Mouse (Mus musculus): ENCODE measurements around the gene Sypl.
"Not testable (repeated sequence)": the region's sequence is repeated elsewhere in the genome, so short reads cannot be mapped to it uniquely, and the experiment has no call there.

The Sypl gene

DNA sequence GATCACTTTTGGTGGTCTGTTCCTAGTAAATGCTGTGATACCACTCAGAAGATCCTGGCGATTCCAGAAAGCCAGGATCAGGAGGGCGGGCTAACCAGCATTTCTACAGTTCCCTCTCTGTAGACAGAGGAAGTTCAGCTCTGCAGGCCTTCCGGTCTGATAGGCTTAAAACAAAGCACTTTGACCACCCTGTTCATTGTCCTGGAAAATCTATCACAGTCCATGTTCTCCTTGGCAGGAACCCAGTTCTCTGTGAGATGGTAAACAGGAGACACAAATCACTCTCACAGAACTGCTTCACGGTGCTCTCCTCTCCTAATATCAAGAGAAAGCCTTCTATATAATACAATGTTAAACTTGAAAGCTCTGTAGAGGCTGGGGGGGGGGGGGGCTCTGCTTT, 10.3 kb upstream of the Sypl start:
- no peak for DNase-seq (ENCODE audit: low read depth, low spot score)

DNA sequence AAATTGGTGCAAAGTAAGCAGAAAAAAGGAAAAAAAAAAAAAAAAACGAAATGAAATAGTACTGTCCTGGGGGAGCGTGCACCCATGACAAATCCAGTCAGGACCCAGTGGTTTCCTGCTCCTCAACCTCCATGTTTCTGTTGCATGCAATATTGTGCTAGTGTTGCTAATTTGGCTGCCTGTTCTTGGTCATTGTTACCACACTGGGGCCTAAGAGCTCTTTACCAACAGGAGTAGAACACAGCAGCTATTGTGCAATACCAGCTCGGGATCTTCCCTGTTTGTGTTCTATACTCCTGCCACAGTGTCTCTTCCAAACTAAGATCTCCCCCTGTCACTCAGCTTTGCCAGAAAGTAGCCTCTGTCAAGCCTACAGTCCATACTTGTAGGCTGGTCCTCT, 9.7 kb upstream of the Sypl start:
- no peak for DNase-seq (ENCODE audit: low read depth, low spot score)

DNA sequence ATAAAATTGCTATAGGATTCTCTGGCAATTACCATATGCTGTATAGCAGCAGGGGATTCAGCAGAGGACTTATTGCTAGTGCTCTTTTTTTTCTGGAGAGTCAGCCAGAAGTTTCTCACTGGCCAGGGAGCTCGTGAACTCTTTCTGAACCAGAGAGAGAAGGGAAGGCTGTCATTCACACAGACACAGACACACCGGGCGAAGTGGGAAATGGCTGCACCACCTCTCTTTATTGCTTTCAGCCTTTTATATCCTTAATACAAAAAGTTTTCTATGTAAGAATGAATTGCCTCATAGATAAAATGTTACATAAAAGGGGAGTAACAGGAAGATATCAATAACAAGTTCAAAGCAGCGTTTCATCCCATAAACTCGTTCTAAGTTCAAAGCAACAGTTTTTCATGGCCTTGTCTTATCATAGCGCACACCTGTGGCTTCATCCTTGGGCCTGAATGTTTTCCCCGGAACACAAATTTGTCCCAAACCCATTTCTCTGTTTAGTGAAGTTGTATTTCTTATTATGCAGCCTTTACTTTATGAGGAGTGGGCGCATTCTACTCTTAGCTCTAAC, 8.7 kb upstream of the Sypl start:
- DNase-seq (ENCODE audit: low read depth, low spot score): no peak

DNA sequence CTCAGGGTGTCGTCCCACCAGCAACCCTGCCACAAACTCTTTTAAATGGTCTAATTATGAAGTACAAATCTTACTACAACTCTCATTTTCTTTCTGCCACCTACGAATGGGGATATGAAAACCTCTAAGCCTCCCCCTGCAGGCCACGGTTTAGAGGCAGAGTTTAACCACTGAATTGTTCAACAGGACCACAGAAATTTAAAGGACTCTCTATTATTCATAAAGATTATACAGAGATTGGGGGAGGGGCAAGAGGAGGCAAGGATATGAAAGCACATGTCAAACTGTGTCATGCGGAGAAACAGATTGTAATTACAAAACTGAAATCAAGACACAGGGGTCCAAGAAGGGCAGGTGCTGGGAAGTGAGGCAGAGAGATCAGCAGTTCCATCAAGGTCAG, 7.3 kb upstream of the Sypl start:
- DNase-seq (ENCODE audit: low read depth, low spot score): no peak

DNA sequence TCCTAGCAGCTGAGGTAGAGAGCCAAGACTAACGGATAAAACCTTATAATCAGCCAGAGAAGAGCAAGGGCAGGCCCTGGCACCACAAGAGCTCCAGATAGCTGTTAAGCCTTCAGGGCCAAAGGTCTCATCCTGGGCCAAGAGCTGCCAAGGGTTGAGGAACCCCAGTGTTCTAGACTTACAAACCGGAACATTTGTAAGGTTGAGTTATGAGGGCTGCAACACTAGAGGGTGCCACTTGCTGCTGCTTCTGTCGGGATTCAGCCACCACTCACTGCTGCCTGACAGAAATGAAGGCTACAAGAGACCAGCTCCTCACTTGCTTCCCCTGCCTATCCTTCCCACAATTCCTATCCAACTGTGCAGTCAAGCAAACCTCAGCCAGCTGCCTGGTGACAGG, 1.3 kb upstream of the Sypl start:
- DNase-seq (ENCODE audit: low read depth, low spot score): no peak

DNA sequence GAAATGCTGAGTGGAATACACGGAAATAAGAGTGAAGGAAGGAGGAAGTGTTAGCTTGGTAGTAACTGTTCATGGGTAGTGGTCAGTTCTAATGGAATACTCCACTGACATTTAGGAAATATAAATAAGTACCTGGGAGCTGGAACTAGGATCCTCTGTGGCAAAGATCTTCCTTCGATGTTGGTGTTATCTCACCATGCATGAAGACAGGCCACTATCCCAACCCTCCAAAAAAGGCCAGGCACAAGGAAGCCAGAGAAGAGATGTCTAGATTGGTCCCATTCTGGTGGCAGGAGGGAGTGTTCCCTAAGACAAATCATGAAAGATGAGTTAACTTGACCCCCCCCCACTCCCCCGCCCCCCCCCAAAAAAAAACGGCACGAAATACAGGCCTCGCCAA, 625 bp upstream of the Sypl start:
- no peak for DNase-seq (ENCODE audit: low read depth, low spot score)

DNA sequence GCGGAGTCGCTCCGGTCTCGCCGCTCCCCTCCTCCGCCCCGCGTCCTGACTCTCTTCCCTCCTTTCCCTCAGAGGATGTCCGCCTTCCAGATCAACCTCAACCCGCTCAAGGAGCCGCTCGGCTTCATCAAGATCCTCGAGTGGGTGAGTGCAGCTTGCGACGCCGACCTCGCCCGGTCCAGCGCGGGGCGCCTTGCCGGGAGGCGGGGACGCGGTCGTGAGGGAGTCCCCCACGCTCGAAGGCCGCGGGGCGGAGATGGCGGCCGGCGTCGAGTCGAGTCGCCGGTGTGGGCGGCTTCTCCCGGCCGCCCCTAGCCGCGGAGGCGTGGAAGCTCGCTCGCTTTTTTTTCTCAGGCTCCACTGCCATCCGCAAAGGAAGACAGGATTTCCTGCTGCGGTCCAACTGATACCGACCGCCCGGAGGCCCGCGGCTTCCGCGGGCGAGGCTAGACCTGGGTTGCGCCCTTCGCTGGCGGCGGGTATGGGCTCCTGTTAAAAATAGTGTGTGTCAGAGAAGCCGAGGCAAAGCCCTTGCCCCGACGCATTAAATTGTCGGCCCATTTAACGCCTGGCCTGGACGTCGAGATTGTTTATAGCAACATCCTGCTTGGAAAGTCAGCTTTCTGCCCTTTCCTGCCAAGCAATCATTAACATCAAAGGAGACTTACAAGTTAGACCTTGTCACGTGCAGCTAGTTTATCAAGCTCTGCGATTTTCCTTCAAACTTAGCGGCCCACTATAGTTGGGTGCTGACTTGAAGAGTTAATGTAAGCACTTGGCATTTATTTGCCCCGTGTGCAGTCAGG, 728 bp downstream of the Sypl start:
- no peak for DNase-seq (ENCODE audit: low read depth, low spot score)

DNA sequence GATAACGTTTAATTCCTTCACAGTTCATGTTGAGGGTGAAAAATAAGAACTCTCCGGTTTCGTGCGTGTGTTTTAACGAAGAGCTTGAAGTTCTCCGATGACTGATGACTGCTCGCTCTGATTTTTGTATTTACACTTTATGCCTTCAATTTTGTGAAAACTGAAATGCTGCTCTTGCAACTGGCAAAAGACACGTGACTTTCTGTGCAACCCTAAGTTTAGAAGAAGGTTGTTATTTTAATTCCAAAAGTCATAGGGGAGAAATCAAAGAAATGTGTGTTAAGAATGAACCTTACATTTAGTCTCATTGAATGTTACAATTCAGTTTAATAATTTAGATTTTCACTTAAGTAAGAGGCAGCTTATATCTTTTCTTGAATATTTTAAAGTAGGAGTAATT, 1.3 kb downstream of the Sypl start:
- DNase-seq (ENCODE audit: low read depth, low spot score): no peak

DNA sequence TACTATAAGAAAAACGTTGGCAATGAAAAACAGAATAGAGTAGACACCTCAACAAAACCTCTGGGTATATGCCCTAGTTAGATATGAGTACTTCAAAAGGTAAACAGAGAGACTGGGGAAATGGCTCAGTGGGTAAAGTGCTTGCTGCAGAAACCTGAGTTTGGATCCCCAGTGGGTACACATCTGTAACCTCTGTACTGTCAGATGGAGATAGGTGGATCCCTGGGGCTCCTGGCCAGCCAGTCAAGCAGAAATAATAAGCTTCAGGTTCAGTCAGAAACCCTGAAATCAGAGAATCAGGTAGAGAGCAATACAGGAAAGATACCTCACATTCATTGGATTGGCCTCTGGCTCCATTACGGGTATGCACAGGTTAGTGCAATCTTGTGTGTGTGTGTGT, 3.5 kb downstream of the Sypl start:
- no peak for DNase-seq (ENCODE audit: low read depth, low spot score)

DNA sequence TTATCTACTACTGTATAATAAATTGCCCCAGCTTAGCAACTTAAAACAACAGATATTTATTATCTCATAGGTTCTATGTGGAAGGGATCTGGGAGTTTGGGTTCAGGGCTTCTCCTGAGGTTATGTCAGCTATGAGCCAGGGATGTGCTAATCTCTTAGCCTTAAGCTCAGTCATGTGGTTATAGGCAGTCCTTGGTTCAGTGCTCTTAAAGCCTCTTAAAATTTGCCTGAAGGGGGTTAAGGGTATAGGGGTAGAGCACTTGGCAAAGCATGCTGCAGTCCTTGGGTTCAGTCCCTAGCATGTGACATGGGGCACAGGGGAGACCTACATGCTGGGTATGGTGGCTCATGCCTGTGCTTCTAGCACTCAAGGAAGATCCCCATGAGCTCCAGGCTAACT, 8.4 kb downstream of the Sypl start:
- DNase-seq (ENCODE audit: low read depth, low spot score): no peak

DNA sequence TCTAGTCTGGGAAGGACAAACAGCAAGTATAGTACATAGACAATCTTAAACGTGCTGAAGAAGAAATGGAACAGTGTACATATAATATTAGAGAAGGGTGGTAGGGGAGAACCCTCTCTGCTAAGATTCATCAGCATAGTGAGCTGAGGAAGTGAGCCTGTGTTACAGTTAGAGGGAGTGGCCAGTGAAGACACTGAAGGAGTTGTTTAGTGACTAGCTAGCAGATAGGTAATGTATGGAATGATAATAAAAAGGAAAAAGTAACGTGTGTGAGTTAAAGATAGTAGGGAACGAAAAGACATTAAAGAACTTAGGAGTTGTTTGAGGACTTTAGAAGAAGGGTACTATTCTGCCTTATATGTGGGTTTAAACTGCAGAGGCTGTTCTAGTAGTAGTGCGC, 10.2 kb downstream of the Sypl start:
- no peak for DNase-seq (ENCODE audit: low read depth, low spot score)

DNA sequence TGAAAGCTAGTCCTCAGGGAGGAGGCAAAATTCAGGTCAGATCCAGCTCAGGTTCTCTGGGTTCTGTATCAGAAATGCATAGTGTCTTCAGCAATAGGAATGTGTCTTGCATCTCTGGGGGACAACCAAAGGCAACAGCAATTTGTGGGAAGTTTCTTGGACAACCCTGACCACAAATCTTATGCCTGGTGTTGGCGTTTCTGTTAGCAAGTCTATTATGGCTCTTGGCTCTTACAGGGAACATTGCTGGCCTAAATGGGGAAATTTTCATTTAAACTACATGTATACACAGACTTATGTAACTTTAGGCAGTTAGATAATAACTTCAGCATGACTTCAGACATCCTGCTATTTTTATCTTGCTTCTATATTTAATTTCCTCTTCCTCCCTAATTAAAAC, 18.6 kb downstream of the Sypl start:
- DNase-seq (ENCODE audit: low read depth, low spot score): no peak

DNA sequence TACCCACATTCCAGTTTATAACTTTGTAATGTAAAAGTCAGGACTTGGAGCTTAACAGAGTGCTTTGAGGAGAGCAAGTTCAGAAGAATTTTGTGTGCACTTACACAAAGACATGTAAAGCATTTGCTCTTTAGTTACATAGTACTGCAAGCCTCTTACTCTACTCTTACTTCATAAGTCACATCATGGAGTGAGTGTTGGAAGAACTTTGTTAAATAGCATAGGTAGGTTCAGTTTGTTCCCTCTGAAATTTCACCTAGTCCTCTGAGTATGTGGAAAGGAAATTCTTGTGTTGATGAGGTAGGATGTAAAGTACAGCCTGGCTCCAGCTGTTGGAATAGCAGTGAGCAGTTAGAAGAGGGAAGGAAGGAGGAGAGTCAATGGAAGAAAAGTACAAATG, 21.2 kb downstream of the Sypl start:
- DNase-seq (ENCODE audit: low read depth, low spot score): no peak

DNA sequence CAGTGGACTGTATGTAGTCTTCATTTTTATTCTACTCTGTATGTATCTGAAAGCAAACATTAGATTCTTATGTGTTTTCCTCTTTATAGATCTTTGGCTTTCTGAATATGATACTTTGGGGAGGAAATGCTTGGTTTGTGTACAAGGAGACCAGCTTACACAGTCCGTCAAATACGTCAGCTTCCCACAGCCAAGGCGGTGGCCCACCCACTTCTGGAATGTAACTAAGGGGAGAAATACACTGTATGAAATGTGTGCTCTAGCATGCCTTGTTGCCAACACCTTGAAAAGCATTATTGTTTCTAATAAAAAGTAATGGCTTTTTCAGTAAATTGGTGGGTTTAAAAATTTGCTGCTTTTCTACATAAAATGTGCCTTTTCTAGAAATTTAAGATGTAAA, 21.8 kb downstream of the Sypl start:
- DNase-seq (ENCODE audit: low read depth, low spot score): no peak

DNA sequence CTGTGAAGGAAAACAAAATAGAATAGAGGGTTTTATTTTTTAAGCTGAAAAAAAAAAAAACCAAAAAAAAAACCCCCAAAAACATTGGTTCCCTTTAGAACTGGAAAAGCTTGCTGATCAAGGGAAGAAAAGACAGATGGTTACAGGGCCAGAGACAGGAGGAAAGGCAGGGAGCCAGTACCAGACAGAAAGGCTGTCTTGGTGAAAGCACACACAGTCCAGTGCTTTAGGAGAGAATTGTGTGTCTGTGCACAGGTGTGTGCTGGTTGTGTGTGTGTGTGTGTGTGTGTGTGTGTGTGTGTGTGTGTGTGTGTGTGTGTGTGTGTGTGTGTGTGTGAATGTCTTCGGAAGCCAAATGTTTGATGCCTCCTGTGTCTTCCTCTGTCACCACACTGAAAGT, 28.9 kb downstream of the Sypl start:
- DNase-seq (ENCODE audit: low read depth, low spot score): no peak

DNA sequence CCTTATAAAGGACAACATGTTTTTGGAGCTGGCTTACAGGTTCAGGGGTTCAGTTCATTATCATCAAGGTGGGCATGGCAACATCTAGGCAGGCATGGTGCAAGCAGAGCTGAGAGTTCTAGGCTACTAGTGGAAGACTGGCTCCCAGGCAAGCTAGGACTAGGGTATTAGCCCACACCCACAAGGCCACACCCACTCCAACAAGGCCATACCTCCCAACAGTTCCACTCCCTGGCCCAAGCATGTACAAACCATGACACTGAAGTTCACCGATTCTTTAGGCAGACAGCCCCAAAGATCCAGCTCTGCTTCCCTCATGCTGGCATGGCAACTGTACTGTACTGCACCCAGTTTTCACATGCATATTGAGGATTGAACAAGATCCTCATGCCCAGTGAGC, 29.4 kb downstream of the Sypl start:
- DNase-seq (ENCODE audit: low read depth, low spot score): no peak

DNA sequence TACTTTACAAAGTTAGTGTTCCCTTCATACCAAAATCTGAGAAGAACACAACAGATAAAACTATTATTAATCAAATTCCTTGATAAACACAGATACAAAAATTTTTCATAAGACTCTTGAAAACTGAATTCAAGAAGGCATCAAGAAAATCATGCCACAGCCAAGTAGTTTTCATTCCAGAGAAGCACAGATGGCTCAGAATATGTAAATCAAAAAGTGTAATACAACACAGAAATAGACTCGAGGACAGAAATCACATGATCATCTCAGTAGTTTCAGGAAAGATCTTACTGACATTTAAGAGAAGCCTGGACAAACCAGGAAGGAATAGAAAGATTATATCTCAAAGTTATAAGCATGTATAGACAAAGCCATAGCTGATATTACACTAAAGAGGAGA, 32.6 kb downstream of the Sypl start:
- no peak for DNase-seq (ENCODE audit: low read depth, low spot score)

DNA sequence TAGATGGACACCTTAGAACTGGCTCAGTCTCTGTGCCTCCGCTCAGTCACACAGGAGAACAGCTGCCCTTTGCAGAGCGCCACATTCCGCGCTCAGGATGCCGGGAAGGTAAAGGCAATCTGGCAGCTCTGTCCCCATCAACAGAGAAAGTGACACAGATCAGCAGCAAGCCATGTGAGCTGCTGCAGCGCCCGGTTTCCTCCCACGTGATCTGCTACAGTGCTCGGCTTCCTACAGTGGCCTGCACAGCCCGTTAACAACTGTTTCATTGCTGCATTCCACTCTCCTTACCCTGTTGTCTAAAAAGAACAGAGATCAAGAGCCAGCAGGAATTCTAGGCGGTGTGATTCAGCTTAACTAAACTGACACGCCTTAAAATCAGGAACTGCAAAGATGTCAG, 36.0 kb downstream of the Sypl start:
- no peak for DNase-seq (ENCODE audit: low read depth, low spot score)

DNA sequence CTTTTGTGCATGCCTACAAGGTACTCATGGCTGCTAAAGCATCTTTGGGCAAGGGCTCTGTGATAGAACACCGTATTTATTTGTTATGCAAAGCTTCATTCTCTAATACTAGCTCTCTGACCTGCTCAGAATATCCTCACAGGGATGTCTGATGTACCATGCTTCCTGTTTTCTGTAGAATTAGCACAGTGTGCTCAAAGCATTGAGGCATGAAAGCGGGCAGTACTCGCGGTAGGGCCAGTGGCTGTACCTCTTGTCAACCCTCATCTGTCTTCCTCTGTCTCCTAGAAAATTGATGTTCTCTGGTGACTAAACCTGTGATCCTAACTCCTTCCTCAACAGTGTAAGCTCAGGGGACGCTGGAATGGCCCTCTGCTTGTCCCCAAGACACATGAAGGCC, 40.4 kb downstream of the Sypl start:
- DNase-seq (ENCODE audit: low read depth, low spot score): no peak

DNA sequence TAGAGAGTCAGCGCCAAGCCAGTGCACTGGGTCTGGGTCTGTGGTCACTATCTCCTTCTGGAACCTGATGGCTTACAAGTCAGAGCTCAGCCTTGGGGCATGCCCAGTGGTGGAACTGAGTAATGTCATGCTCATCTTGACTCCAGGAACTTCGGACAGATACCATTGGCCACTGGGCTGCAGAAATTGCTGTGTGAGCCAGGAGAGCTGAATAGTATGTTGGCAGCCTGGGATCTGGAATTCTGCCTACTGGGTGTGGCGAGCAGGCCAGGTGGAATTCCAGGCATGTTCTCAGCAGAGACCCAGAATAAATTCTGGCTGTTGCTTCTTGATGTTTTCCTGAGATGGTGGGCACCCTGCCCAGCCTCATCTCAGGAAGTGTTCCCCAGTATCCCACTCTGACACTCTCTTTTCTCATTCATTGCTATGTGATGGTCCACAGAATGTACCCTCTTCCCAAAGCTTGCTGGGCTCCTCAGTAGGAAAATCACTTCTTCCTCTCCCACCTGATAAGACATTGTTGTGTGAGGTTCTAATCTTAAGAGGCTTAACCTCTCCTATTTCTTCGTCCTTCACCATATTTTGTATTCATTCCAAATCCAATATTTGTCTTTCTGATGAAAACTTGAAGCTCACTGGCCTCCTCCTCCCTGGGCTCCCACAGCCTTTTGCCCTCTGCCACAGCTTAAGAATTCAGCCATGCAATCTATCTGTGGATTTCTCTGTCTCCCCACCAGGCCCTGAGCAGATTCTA, 41.6 kb downstream of the Sypl start:
- no peak for DNase-seq (ENCODE audit: low read depth, low spot score)

DNA sequence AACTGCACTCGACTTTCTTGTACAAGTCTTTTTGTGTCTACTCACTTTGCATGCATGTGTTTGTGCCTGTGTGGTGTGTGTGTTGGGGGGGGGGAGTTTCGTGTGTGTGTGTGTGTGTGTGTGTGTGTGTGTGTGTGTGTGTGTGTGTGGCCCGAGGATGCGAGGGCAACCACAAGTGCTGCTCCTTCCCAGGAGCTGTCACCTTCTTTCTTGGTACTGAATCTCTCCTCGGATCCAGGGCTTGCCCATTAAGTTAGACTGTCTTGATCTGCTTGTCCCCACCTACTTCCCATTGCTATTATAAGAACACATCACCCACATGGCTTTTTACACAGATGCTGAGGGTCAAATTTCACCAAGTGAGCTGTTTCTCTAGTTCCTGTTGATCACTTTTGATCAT, 45.1 kb downstream of the Sypl start:
- DNase-seq (ENCODE audit: low read depth, low spot score): no peak

DNA sequence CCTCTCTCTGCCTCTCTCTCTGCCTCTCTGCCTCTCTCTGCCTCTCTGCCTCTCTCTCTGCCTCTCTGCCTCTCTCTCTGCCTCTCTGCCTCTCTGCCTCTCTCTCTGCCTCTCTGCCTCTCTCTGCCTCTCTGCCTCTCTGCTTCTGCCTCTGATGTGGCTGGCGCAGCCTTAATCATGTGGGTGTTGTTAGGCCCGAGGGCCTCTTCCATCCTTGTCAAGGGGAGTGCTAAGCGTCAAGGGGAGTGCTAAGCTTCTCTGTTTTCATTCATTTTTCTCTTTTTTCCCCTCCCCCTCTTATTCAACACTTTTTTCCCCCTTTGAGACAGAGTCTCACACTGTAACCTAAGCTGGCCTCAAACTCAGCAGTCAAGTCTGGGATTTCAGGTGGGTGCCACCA, 46.1 kb downstream of the Sypl start:
- DNase-seq (ENCODE audit: low read depth, low spot score): not testable (repeated sequence)

DNA sequence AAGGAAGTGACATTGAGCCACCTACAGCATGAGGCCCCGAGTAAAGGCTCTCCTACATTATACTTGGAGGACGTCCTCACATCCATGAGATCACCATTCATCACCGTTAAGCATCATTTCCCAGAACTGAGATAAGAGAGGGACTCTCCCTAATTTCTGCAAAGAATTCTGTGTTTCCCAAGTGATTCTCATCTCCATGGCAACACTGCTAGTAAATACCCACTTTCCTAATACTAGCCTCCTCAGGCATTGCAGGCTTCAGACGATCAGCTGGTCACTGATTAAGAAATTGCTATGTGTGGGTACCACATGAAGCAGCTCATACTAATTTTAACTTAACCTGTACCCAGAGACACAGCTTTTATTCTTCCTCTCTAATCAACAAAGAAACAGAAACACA, 46.7 kb downstream of the Sypl start:
- no peak for DNase-seq (ENCODE audit: low read depth, low spot score)
